Mouse (Mus musculus) MEL (cell line): Measurements from ENCODE around the gene Ptprn2. TPM values are rescaled to one million over a fixed set of nuclear protein-coding genes. Genes with fewer than 3 reads are reported as not detected.

Experiments
- DNase-seq: peaks from one replicate; pipeline ENCODE4 v3.0.0; 2011; ENCODE audit warnings: low read depth, low spot score
- H3K27ac ChIP-seq: 2 replicates; pipeline ENCODE4 v1.5.1; 2012; ENCODE audit warnings: low read depth, mild to moderate bottlenecking, control low read depth, low read length, moderate library complexity; ENCODE audit not compliant: control insufficient read depth
- H3K27me3 ChIP-seq, 2 experiments: fragments of 150-350 bp in 1 of 2; sonication (generic) in 1 of 2; 2 replicates each; pipeline ENCODE4 v1.6.1; 2012; ENCODE audit warnings: low read length in 2 of 2, mild to moderate bottlenecking in 2 of 2, improper control_type of control experiment in 1 of 2, moderate library complexity in 1 of 2; ENCODE audit not compliant: insufficient read depth in 2 of 2, control insufficient read depth in 1 of 2
- H3K36me3 ChIP-seq, 2 experiments: 2 replicates each; pipeline ENCODE4 v1.6.1; 2012 to 2014; ENCODE audit warnings: low read length in 2 of 2, improper control_type of control experiment in 1 of 2, inconsistent platforms in 1 of 2, mild to moderate bottlenecking in 1 of 2; ENCODE audit not compliant: insufficient read depth in 2 of 2, control insufficient read depth in 1 of 2
- H3K4me1 ChIP-seq, 2 experiments: fragments of 150-350 bp in 1 of 2; sonication (generic) in 1 of 2; 2 replicates each; pipeline ENCODE4 v1.6.1; 2012; ENCODE audit warnings: low read length in 2 of 2, improper control_type of control experiment in 1 of 2, mild to moderate bottlenecking in 1 of 2; ENCODE audit not compliant: insufficient read depth in 2 of 2, control insufficient read depth in 1 of 2
- H3K4me3 ChIP-seq, 2 experiments: fragments of 150-350 bp in 1 of 2; sonication (generic) in 1 of 2; 2 replicates each; pipeline ENCODE4 v1.5.1; 2012; ENCODE audit warnings: low read depth in 2 of 2, low read length in 2 of 2, mild to moderate bottlenecking in 2 of 2, moderate library complexity in 2 of 2, control low read depth in 1 of 2, improper control_type of control experiment in 1 of 2; ENCODE audit not compliant: control insufficient read depth in 1 of 2, insufficient read depth in 1 of 2
- H3K79me2 ChIP-seq: 2 replicates; pipeline ENCODE4 v1.6.1; 2012; ENCODE audit warnings: mild to moderate bottlenecking, low read length, moderate library complexity; ENCODE audit not compliant: control insufficient read depth, poor library complexity, insufficient read depth
- H3K9ac ChIP-seq: 2 replicates; pipeline ENCODE4 v1.6.1; 2012; ENCODE audit warnings: low read depth, mild to moderate bottlenecking, control low read depth, low read length, moderate library complexity; ENCODE audit not compliant: control insufficient read depth, poor library complexity, severe bottlenecking
- H3K9me3 ChIP-seq: fragments of 150-350 bp; sonication (generic); replicated peaks from 2 replicates; pipeline ENCODE4 v1.6.1; 2012; ENCODE audit warnings: mild to moderate bottlenecking, low read length, improper control_type of control experiment, moderate library complexity; ENCODE audit not compliant: insufficient read depth
- EP300 ChIP-seq, 2 experiments: IDR thresholded peaks; 2 replicates each; pipeline ENCODE4 v1.6.1; 2011; ENCODE audit warnings: improper control_type of control experiment in 2 of 2, low read length in 2 of 2, low read depth in 1 of 2, mild to moderate bottlenecking in 1 of 2
- GABPA ChIP-seq: IDR thresholded peaks from 2 replicates; pipeline ENCODE4 v1.6.1; 2012; ENCODE audit warnings: low read depth, mild to moderate bottlenecking, inconsistent platforms, low read length, improper control_type of control experiment, moderate library complexity
- GATA1 ChIP-seq: IDR thresholded peaks from 2 replicates; pipeline ENCODE4 v1.6.1; 2011; ENCODE audit warnings: low read depth, low read length, improper control_type of control experiment
- MAFK ChIP-seq: IDR thresholded peaks from 2 replicates; pipeline ENCODE4 v1.6.1; 2011; ENCODE audit warnings: low read depth, mild to moderate bottlenecking, low read length, improper control_type of control experiment, borderline replicate concordance
- MAX ChIP-seq: IDR thresholded peaks from 2 replicates; pipeline ENCODE4 v1.6.1; 2011; ENCODE audit warnings: low read length, improper control_type of control experiment
- MXI1 ChIP-seq: IDR thresholded peaks from 2 replicates; pipeline ENCODE4 v1.6.1; 2011; ENCODE audit warnings: mild to moderate bottlenecking, low read depth, low read length, improper control_type of control experiment
- MYB ChIP-seq: IDR thresholded peaks from 2 replicates; pipeline ENCODE4 v1.6.1; 2011; ENCODE audit warnings: mild to moderate bottlenecking, low read depth, low read length, improper control_type of control experiment
- MYC ChIP-seq: IDR thresholded peaks from 2 replicates; pipeline ENCODE4 v1.6.1; 2011; ENCODE audit warnings: low read depth, mild to moderate bottlenecking, low read length, improper control_type of control experiment, moderate library complexity
- NELFE ChIP-seq: IDR thresholded peaks from 2 replicates; pipeline ENCODE4 v1.6.1; 2011; ENCODE audit warnings: low read depth, low read length, improper control_type of control experiment
- POLR2AphosphoS2 ChIP-seq: IDR thresholded peaks from 2 replicates; pipeline ENCODE4 v1.6.1; 2011; ENCODE audit warnings: low read length, improper control_type of control experiment
- RAD21 ChIP-seq: IDR thresholded peaks from 2 replicates; pipeline ENCODE4 v1.6.1; 2011; ENCODE audit warnings: mild to moderate bottlenecking, low read depth, low read length, improper control_type of control experiment
- RCOR1 ChIP-seq: IDR thresholded peaks from 2 replicates; pipeline ENCODE4 v1.6.1; 2012; ENCODE audit warnings: low read depth, mild to moderate bottlenecking, inconsistent platforms, low read length, improper control_type of control experiment
- SIN3A ChIP-seq: IDR thresholded peaks from 2 replicates; pipeline ENCODE4 v1.6.1; 2012; ENCODE audit warnings: low read length, improper control_type of control experiment, inconsistent platforms
- SMC3 ChIP-seq: IDR thresholded peaks from 2 replicates; pipeline ENCODE4 v1.6.1; 2011; ENCODE audit warnings: low read depth, low read length, improper control_type of control experiment
- TBP ChIP-seq: IDR thresholded peaks from 2 replicates; pipeline ENCODE4 v1.8.0; 2011; ENCODE audit warnings: low read depth, low read length, improper control_type of control experiment
- TCF12 ChIP-seq: IDR thresholded peaks from 2 replicates; pipeline ENCODE4 v1.6.1; 2014; ENCODE audit warnings: low read depth, mild to moderate bottlenecking, inconsistent platforms, low read length, improper control_type of control experiment, moderate library complexity
- USF1 ChIP-seq: IDR thresholded peaks from 2 replicates; pipeline ENCODE4 v1.6.1; 2014; ENCODE audit warnings: low read depth, mild to moderate bottlenecking, inconsistent platforms, low read length, improper control_type of control experiment, moderate library complexity
- USF2 ChIP-seq, 2 experiments: IDR thresholded peaks; 2 replicates each; pipeline ENCODE4 v1.6.1; 2011 to 2012; ENCODE audit warnings: improper control_type of control experiment in 2 of 2, low read length in 2 of 2, borderline replicate concordance in 1 of 2, inconsistent platforms in 1 of 2, low read depth in 1 of 2, mild to moderate bottlenecking in 1 of 2; ENCODE audit not compliant: insufficient read depth in 1 of 2
- ZC3H11A ChIP-seq: IDR thresholded peaks from 2 replicates; pipeline ENCODE4 v1.6.1; 2012; ENCODE audit warnings: low read depth, mild to moderate bottlenecking, inconsistent platforms, low read length, improper control_type of control experiment
- ZKSCAN1 ChIP-seq: IDR thresholded peaks from 2 replicates; pipeline ENCODE4 v1.6.1; 2012; ENCODE audit warnings: low read depth, mild to moderate bottlenecking, inconsistent platforms, low read length, improper control_type of control experiment, moderate library complexity
- ZMIZ1 ChIP-seq: IDR thresholded peaks from 2 replicates; pipeline ENCODE4 v1.6.1; 2012; ENCODE audit warnings: low read depth, mild to moderate bottlenecking, inconsistent platforms, low read length, improper control_type of control experiment, moderate library complexity
- ZNF384 ChIP-seq: IDR thresholded peaks from 2 replicates; pipeline ENCODE4 v1.6.1; 2012; ENCODE audit warnings: low read depth, mild to moderate bottlenecking, inconsistent platforms, low read length, improper control_type of control experiment
- polyA plus RNA-seq, 2 experiments: library from polyadenylated mRNA; stranded (reverse) in 1 of 2; unstranded in 1 of 2; fragments of >175 nt in 1 of 2; fragments of >200 nt in 1 of 2; gene quantifications; 2 replicates each; pipeline versions ENCODE4 v1.2.1 to v1.2.4; 2012; ENCODE audit warnings: low replicate concordance in 2 of 2, low read depth in 1 of 2; ENCODE audit not compliant: insufficient read length in 2 of 2, insufficient read depth in 1 of 2, missing spikeins in 1 of 2
- total RNA-seq: library from RNA; depleted of rRNA; stranded (reverse); fragments of 300-350 nt; gene quantifications from 2 replicates; pipeline ENCODE4 v1.2.3, GENCODE M21; 2012

Ptprn2 gene
- total and polyA plus RNA-seq, 3 experiments = not detected

- H3K27me3 ChIP-seq = no peaks in the 10 kb centered on the region
- H3K4me3 ChIP-seq = no peak overlapping the region
- DNase-seq = no peak
- no peak for TF ChIP-seq RCOR1
- no peak for TF ChIP-seq MYB
- no peak for TF ChIP-seq SIN3A
- TF ChIP-seq RAD21 = no peak
- no peak for TF ChIP-seq TBP
- TF ChIP-seq EP300 (IDR thresholded peaks at IDR 0.05; ENCODE audit: low read depth in 1 of 2, low read length in 2 of 2) = no peak
- no peak for TF ChIP-seq NELFE
- no peak for TF ChIP-seq MYC
- TF ChIP-seq, all 39 proteins: peak for 0
- no peak overlapping the region for H3K27ac ChIP-seq
- H3K36me3 ChIP-seq = no peaks in the 10 kb centered on the region
- H3K9ac ChIP-seq = no peak overlapping the region
- no peaks in the 10 kb centered on the region for H3K79me2 ChIP-seq
- H3K9me3 ChIP-seq = no peaks in the 10 kb centered on the region
- no peaks in the 10 kb centered on the region for H3K4me1 ChIP-seq
Measured at GRCm38 (mm10) chr12:117200117-117200516, 714.6 kb downstream of the Ptprn2 start.

GRCm38 (mm10) chr12:117200590-117200989 is 715.1 kb downstream of the Ptprn2 start:
- H3K27me3 ChIP-seq = no peaks in the 10 kb centered on the region
- no peaks in the 10 kb centered on the region for H3K4me1 ChIP-seq
- no peak overlapping the region for H3K4me3 ChIP-seq
- no peak overlapping the region for H3K9ac ChIP-seq
- no peak for DNase-seq
- H3K27ac ChIP-seq = no peak overlapping the region
- H3K79me2 ChIP-seq = no peaks in the 10 kb centered on the region
- no peaks in the 10 kb centered on the region for H3K9me3 ChIP-seq
- no peaks in the 10 kb centered on the region for H3K36me3 ChIP-seq
- TF ChIP-seq GATA1 (no peak), USF2 (IDR thresholded peaks at IDR 0.05; ENCODE audit: borderline replicate concordance in 1 of 2, insufficient read depth in 1 of 2, low read depth in 1 of 2, low read length in 2 of 2) (no peak), ZC3H11A (no peak), RCOR1 (no peak), GABPA (no peak), EP300 (IDR thresholded peaks at IDR 0.05; ENCODE audit: low read depth in 1 of 2, low read length in 2 of 2) (no peak)

GRCm38 (mm10) chr12:117203506-117203905 is 718.0 kb downstream of the Ptprn2 start:
- H3K4me3 ChIP-seq = no peak overlapping the region
- H3K36me3 ChIP-seq = no peaks in the 10 kb centered on the region
- TF ChIP-seq SMC3 = no peak
- no peak for TF ChIP-seq MAX
- no peak for TF ChIP-seq MYC
- no peak for TF ChIP-seq MXI1
- TF ChIP-seq ZC3H11A = no peak
- TF ChIP-seq USF1 = no peak
- no peak for TF ChIP-seq POLR2AphosphoS2
- no peak for TF ChIP-seq RCOR1
- TF ChIP-seq GATA1 = no peak
- TF ChIP-seq MAFK = no peak
- TF ChIP-seq ZNF384 = no peak
- TF ChIP-seq RAD21 = no peak
- TF ChIP-seq NELFE = no peak
- no peak for TF ChIP-seq MYB
- TF ChIP-seq TCF12 = no peak
- TF ChIP-seq ZKSCAN1 = no peak
- no peak for TF ChIP-seq ZMIZ1

More at GRCm38 (mm10) chr12:117203506-117203905, 718.0 kb downstream of the Ptprn2 start:
- Histone ChIP-seq H3K9ac (no peak overlapping the region), H3K4me1 (no peaks in the 10 kb centered on the region), H3K27ac (no peak overlapping the region), H3K27me3 (no peaks in the 10 kb centered on the region), H3K79me2 (no peaks in the 10 kb centered on the region), H3K9me3 (no peaks in the 10 kb centered on the region)
- DNase-seq = no peak
